Mouse (Mus musculus): ENCODE results near the gene Kng1. TPM values are rescaled to one million over a fixed set of nuclear protein-coding genes. Genes with fewer than 3 reads are reported as not detected.
"Not testable (repeated sequence)": the region's sequence is repeated elsewhere in the genome, so short reads cannot be mapped to it uniquely, and the experiment has no call there.

Kng1 gene
- 0.41 and 0.43 TPM in 2 replicates for polyA plus RNA-seq (2012; rRNA removed)

GRCm38 (mm10) chr16:23057668-23058447, at the start of gene Kng1:
TSS of gene Kng1 (plus strand) at chr16:23057865.
- H3K36me3 ChIP-seq (ENCODE audit: control insufficient read depth, insufficient read depth, low read length); H3K4me3 ChIP-seq (ENCODE audit: insufficient read depth, low read depth, low read length); H3K27ac ChIP-seq (ENCODE audit: insufficient read depth, low read depth, low read length); H3K4me1 ChIP-seq (ENCODE audit: control insufficient read depth, insufficient read depth, low read length); H3K27me3 ChIP-seq (replicated peaks; ENCODE audit: control insufficient read depth, insufficient read depth, low read length): not testable (repeated sequence)
- peak; percentile 16 for DNase-seq
- 82% methylated on average over 1 of the region's 1 CpGs for WGBS

- H3K4me1 ChIP-seq (ENCODE audit: control insufficient read depth, insufficient read depth, low read length); H3K27me3 ChIP-seq (replicated peaks; ENCODE audit: control insufficient read depth, insufficient read depth, low read length); DNase-seq; H3K36me3 ChIP-seq (ENCODE audit: control insufficient read depth, insufficient read depth, low read length); H3K4me3 ChIP-seq (ENCODE audit: insufficient read depth, low read depth, low read length); H3K27ac ChIP-seq (ENCODE audit: insufficient read depth, low read depth, low read length): not testable (repeated sequence)
- 66% methylated on average over 2 of the region's 2 CpGs for WGBS
These were observed 43.9 kb upstream of the Kng1 start for GRCm38 (mm10) chr16:23013786-23014185.

- not testable (repeated sequence) for H3K27me3 ChIP-seq (replicated peaks; ENCODE audit: control insufficient read depth, insufficient read depth, low read length); H3K4me3 ChIP-seq (ENCODE audit: insufficient read depth, low read depth, low read length); H3K36me3 ChIP-seq (ENCODE audit: control insufficient read depth, insufficient read depth, low read length); DNase-seq; H3K4me1 ChIP-seq (ENCODE audit: control insufficient read depth, insufficient read depth, low read length); H3K27ac ChIP-seq (ENCODE audit: insufficient read depth, low read depth, low read length)
- 84% methylated on average over 8 of the region's 8 CpGs for WGBS
These were observed 43.0 kb upstream of the Kng1 start for GRCm38 (mm10) chr16:23014645-23015044.

GRCm38 (mm10) chr16:23020571-23020970, 37.1 kb upstream of the Kng1 start:
- not testable (repeated sequence) for H3K4me3 ChIP-seq (ENCODE audit: insufficient read depth, low read depth, low read length); H3K4me1 ChIP-seq (ENCODE audit: control insufficient read depth, insufficient read depth, low read length); H3K27me3 ChIP-seq (replicated peaks; ENCODE audit: control insufficient read depth, insufficient read depth, low read length); H3K27ac ChIP-seq (ENCODE audit: insufficient read depth, low read depth, low read length); H3K36me3 ChIP-seq (ENCODE audit: control insufficient read depth, insufficient read depth, low read length); DNase-seq
- WGBS = 57% methylated on average over 1 of the region's 1 CpGs

GRCm38 (mm10) chr16:23025111-23025510, 32.6 kb upstream of the Kng1 start:
- Histone ChIP-seq H3K36me3 (ENCODE audit: control insufficient read depth, insufficient read depth, low read length) (no peaks in the 10 kb centered on the region; the same call in 1 of the 2 replicates), H3K27me3 (replicated peaks; ENCODE audit: control insufficient read depth, insufficient read depth, low read length) (no peaks in the 10 kb centered on the region), H3K4me1 (ENCODE audit: control insufficient read depth, insufficient read depth, low read length) (peaks cover 15% of the 10 kb centered on the region), H3K4me3 (ENCODE audit: insufficient read depth, low read depth, low read length) (no peak overlapping the region; the same call in 1 of the 2 replicates), H3K27ac (ENCODE audit: insufficient read depth, low read depth, low read length) (peak overlapping the region; percentile 93)
- TF ChIP-seq POLR2A (IDR thresholded peaks at IDR 0.05; ENCODE audit: low read depth, low read length) = no peak
- TF ChIP-seq CTCF (conservative IDR thresholded peaks at IDR 0.05; ENCODE audit: insufficient read depth, insufficient read length, low read depth, low read length) = no peak
- DNase-seq = peak; percentile 83
- 38% methylated on average over 6 of the region's 6 CpGs for WGBS

- H3K27ac ChIP-seq (ENCODE audit: insufficient read depth, low read depth, low read length) = peak overlapping the region; percentile 85
- no peak for TF ChIP-seq CTCF (conservative IDR thresholded peaks at IDR 0.05; ENCODE audit: insufficient read depth, insufficient read length, low read depth, low read length)
- TF ChIP-seq POLR2A (IDR thresholded peaks at IDR 0.05; ENCODE audit: low read depth, low read length) = no peak
- peak overlapping the region; percentile 40; the same call in 1 of the 2 replicates for H3K4me3 ChIP-seq (ENCODE audit: insufficient read depth, low read depth, low read length)
- H3K27me3 ChIP-seq (replicated peaks; ENCODE audit: control insufficient read depth, insufficient read depth, low read length) = no peaks in the 10 kb centered on the region
- DNase-seq = no peak
- H3K4me1 ChIP-seq (ENCODE audit: control insufficient read depth, insufficient read depth, low read length) = peaks cover 15% of the 10 kb centered on the region
- H3K36me3 ChIP-seq (ENCODE audit: control insufficient read depth, insufficient read depth, low read length) = no peaks in the 10 kb centered on the region; the same call in 1 of the 2 replicates
These were observed 31.1 kb upstream of the Kng1 start for GRCm38 (mm10) chr16:23026582-23026981.

GRCm38 (mm10) chr16:23027341-23027740, 30.3 kb upstream of the Kng1 start:
- Histone ChIP-seq H3K27ac (ENCODE audit: insufficient read depth, low read depth, low read length) (peak overlapping the region; percentile 86), H3K4me1 (ENCODE audit: control insufficient read depth, insufficient read depth, low read length) (peaks cover 15% of the 10 kb centered on the region), H3K4me3 (ENCODE audit: insufficient read depth, low read depth, low read length) (peak overlapping the region; percentile 50)
- H3K27me3 ChIP-seq (replicated peaks; ENCODE audit: control insufficient read depth, insufficient read depth, low read length); H3K36me3 ChIP-seq (ENCODE audit: control insufficient read depth, insufficient read depth, low read length): not testable (repeated sequence)
- DNase-seq = peak; percentile 16
- WGBS = 34% methylated on average over 3 of the region's 3 CpGs

- H3K36me3 ChIP-seq (ENCODE audit: control insufficient read depth, insufficient read depth, low read length); H3K27me3 ChIP-seq (replicated peaks; ENCODE audit: control insufficient read depth, insufficient read depth, low read length): not testable (repeated sequence)
- Histone ChIP-seq H3K4me3 (ENCODE audit: insufficient read depth, low read depth, low read length) (peak within 1 kb of the TSS; percentile 59), H3K4me1 (ENCODE audit: control insufficient read depth, insufficient read depth, low read length) (peaks cover 18% of the 10 kb centered on the region), H3K27ac (ENCODE audit: insufficient read depth, low read depth, low read length) (peak within 1 kb of the TSS; percentile 81)
- peak; percentile 65 for DNase-seq
- WGBS = 48% methylated on average over 3 of the region's 3 CpGs
These were observed 28.6 kb upstream of the Kng1 start, which contains the start of gene Kng2 for GRCm38 (mm10) chr16:23028966-23029600. TSS of gene Kng2 (minus strand) at chr16:23029482.

Measured in kidney, adult 2 months (tissue).